Mouse (Mus musculus): ENCODE results near the gene Bmpr1a. TPM values are rescaled to one million over a fixed set of nuclear protein-coding genes. Genes with fewer than 3 reads are reported as not detected.

Gene Bmpr1a
- polyA plus RNA-seq (2012): not detected in 2 replicates

- no peak for TF ChIP-seq GATA1 (IDR thresholded peaks at IDR 0.05; ENCODE audit: low read length)
These were observed at the start of gene Bmpr1a for GRCm38 (mm10) chr14:34503325-34503647. Gene Bmpr1a (minus strand): TSS chr14:34503341.

DNA sequence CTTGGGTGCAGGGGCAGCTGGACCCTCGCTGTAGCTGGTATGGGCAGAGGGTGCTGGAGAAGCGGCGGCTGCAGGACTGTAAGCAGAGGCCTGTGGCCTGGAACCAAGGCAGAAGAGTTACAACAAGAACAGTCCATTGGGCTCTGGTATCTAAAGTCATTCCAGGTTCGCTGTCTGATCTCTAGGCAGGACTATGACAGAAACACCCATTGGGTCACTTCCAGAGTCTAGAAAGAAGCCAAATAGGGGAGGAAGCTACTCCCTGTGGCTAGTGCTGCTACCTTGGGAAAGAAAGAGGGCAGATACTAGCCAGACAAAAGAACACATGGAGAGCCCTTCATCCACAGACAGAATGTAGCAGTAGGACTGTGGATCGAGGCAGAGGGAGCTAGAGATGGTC, 49.1 kb upstream of the Bmpr1a start:
- no peak for TF ChIP-seq GATA1 (IDR thresholded peaks at IDR 0.05; ENCODE audit: low read length)

GRCm38 (mm10) chr14:34549004-34549671, 46.0 kb upstream of the Bmpr1a start:
- TF ChIP-seq GATA1 (IDR thresholded peaks at IDR 0.05; ENCODE audit: low read length): no peak

DNA sequence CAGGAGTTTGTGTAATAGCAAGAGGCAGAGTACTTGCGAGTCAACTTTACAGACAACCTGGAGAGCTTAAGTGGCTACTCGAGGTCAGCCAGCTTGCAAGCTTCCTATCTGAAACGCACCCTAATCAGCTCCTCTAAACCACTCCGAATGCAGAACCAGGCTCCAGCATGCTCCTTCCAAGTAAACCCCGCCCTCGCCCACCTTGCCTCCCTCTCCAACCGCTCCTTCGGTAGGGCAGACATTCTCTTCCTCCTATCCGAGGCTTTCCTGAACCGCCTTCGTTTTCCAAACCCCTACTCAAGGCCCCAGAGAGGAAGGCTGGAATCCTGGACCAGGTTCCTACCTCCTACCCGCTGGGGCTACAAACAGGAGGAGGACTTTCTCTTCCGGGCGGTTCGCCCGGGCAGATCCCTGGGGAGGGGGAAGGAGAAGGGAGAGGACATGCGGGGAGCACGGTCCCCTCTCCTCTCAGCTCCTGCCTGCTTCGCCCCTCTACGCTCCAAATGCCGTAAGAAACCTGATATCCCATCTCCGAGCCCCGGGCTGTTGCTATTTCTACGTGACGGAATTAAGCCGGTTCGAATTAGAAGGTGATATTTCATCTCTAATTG, 45.4 kb upstream of the Bmpr1a start:
- TF ChIP-seq GATA1 (IDR thresholded peaks at IDR 0.05; ENCODE audit: low read length): no peak

- no peak for TF ChIP-seq GATA1 (IDR thresholded peaks at IDR 0.05; ENCODE audit: low read length)
These were observed 41.4 kb upstream of the Bmpr1a start for GRCm38 (mm10) chr14:34544545-34544944.

GRCm38 (mm10) chr14:34544001-34544400, 40.9 kb upstream of the Bmpr1a start:
- TF ChIP-seq GATA1 (IDR thresholded peaks at IDR 0.05; ENCODE audit: low read length): no peak

GRCm38 (mm10) chr14:34543596-34543995, 40.5 kb upstream of the Bmpr1a start:
- TF ChIP-seq GATA1 (IDR thresholded peaks at IDR 0.05; ENCODE audit: low read length): no peak

DNA sequence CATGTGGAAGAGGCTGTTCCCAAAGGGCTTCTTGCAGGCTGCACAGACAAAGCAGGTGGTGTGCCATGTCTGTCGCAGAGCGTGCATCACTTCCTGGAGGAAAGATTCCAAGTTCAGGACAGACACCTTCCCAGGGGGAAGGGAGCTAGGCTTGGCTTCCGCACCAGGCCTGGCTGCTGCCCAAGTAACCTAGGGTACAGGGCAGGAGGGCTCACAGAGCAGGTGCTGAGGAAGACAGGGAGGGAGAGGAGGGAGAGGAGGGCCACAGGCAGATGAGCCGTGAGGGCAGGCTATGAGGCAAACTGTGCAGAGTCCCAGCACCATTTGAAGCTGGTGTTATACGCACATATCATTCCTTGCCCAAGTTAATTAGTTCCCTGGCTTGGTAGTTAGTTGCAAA, 38.8 kb upstream of the Bmpr1a start:
- TF ChIP-seq GATA1 (IDR thresholded peaks at IDR 0.05; ENCODE audit: low read length): no peak

- no peak for TF ChIP-seq GATA1 (IDR thresholded peaks at IDR 0.05; ENCODE audit: low read length)
These were observed 37.6 kb upstream of the Bmpr1a start for GRCm38 (mm10) chr14:34540685-34541162.

DNA sequence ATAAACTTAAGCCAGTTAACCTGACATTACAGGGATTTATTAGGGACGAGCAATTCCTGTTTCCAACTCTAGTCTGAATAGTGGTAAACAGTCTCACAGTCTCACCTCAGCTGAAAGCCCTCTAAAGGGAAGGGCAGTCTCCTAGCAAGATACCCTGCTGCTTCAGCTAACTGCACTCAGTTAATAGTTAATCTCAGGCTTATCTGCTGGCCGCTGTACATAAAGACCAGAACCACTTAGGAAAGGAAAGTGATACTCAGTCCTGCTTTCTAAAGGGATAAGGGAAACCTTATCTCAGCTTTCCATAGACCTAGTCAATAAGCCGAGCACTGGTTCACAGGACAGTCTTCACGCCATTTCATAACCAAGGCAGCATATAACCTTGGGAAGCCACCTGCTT, 32.7 kb upstream of the Bmpr1a start:
- TF ChIP-seq GATA1 (IDR thresholded peaks at IDR 0.05; ENCODE audit: low read length): no peak

- TF ChIP-seq GATA1 (IDR thresholded peaks at IDR 0.05; ENCODE audit: low read length): no peak
These were observed 30.4 kb upstream of the Bmpr1a start for GRCm38 (mm10) chr14:34533537-34533936.

DNA sequence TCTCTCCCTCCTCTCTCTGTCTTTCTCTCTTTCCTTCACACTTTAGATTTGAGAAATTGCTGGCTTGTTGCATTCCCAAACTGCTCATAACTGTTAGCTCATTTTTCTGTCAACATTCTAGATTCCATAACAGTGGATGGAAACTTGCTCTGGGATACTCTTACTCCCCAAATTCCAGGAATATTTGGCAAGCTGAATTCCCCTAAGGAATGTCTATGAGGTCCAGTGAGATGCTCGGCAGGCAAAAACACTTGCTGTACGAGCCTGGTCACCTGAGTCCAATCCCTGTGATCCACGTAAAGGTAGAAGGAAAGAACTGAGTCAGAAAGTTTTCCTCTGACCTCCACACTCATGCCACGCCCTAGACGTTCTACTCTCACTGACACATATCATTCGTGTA, 29.4 kb upstream of the Bmpr1a start:
- TF ChIP-seq GATA1 (IDR thresholded peaks at IDR 0.05; ENCODE audit: low read length): no peak

DNA sequence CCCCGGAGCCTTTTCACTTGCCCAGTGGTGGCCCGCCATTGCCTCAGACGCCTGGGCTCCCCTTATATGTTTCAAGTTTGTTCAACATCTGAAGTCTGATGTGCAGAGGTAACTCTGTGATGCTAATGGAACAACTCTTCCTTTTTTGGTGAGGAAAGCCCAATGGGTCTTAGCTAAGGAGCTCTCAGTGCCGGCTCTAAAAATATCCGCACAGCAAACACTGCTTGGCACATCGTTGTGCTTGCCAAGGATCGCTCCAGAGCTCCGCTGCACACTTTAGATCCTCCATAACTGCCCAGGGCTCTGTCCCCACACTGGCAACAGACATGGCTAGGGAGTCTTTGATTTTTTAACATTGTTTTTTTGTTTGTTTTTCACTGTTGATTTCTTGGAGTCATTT, 25.7 kb upstream of the Bmpr1a start:
- no peak for TF ChIP-seq GATA1 (IDR thresholded peaks at IDR 0.05; ENCODE audit: low read length)

- TF ChIP-seq GATA1 (IDR thresholded peaks at IDR 0.05; ENCODE audit: low read length): no peak
These were observed 19.6 kb upstream of the Bmpr1a start, which contains the start of gene 9230112D13Rik for GRCm38 (mm10) chr14:34522701-34523100. Gene 9230112D13Rik (minus strand): TSS chr14:34522801.

DNA sequence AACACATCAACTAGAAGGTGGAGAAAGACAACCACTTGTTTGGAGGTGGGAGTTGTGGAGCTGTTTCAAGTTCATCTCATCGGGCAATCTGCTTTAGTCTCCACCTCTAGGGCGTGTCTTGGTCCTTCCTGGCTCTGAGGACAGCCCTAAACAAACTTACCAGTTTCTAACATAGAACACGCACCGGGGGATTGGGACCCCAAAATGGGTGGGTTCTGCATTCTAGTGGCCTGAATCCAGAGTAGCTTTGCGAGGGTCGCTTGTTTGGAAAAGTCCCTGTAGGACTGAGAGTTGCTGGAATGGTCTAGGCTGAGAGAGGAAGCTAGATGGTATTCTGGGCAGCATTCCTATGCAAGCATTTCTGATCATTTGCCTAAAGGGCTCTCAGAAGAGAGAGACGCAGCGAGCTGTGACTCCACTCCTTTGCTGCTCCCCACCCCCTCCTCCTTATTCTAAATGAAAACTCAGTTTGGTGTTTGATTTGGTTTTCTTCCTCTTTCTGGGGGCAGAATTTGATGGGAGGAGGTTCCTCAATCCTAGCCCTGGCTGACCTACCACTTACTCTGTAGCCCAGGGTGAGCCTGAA, 14.9 kb upstream of the Bmpr1a start:
- TF ChIP-seq GATA1 (IDR thresholded peaks at IDR 0.05; ENCODE audit: low read length): no peak

DNA sequence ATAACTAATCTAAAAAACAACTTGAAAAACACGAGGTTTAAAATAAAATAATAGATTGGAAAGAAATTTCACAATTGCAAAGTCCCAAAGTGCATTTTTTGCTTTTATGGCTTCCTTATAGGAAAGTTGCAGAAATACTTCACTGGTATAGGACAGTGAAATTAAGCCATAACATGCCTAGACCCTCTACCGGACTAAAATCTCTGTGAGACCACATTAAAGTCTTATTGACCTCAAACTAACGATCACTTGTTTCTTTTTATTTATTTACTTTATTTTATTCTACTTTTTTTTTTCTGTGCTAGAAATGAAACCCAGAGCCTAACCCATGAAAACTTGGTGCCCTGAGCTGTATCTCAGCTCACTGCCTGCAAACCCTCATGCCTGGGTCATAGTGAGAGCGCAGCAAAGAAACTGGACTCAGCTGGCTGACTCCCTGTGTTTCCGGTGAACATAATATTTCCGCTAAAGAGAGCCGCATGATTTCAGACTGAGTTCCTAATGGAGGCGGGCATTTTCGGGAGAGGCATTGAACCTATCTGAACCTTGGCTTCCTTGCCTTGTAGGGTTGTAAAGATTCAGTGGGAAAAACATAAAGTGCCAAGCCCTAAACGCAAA, 13.9 kb upstream of the Bmpr1a start:
- no peak for TF ChIP-seq GATA1 (IDR thresholded peaks at IDR 0.05; ENCODE audit: low read length)

All from G1E-ER4 (cell line).